Mouse (Mus musculus) kidney, postnatal 0 days (tissue): ENCODE results near the gene Plekhh3. TPM values are rescaled to one million over a fixed set of nuclear protein-coding genes. Genes with fewer than 3 reads are reported as not detected.
A peak's percentile ranks its signal among the peaks of the same experiment; 100 is the strongest.

Source experiments
- ATAC-seq: fragments of 200-750 bp; cut with Nextera tagmentation; replicated peaks from 2 replicates; pipeline ENCODE4 v1.8.0; 2017; ENCODE audit warnings: low read depth, moderate number of reproducible peaks, moderate TSS enrichment, moderate library complexity; ENCODE audit not compliant: low FRiP score
- DNase-seq: peaks from one replicate; pipeline ENCODE4 v3.0.0-alpha.2; 2016; ENCODE audit warnings: low spot score
- H3K27ac ChIP-seq: fragments of 300-500 bp; sonication (generic); 2 replicates; pipeline ENCODE4 v1.5.1; 2014; ENCODE audit warnings: mild to moderate bottlenecking
- H3K27me3 ChIP-seq: fragments of 300-500 bp; sonication (generic); 2 replicates; pipeline ENCODE4 v1.6.1; 2014; ENCODE audit warnings: low read length, mixed read lengths; ENCODE audit not compliant: insufficient read depth
- H3K36me3 ChIP-seq: fragments of 300-500 bp; sonication (generic); 2 replicates; pipeline ENCODE4 v1.6.1; 2014; ENCODE audit warnings: low read length, mixed read lengths; ENCODE audit not compliant: insufficient read depth
- H3K4me1 ChIP-seq: fragments of 300-500 bp; sonication (generic); replicated peaks from 2 replicates; pipeline ENCODE4 v1.6.1; 2014; ENCODE audit warnings: antibody characterized with exemption, low read length, mixed read lengths; ENCODE audit not compliant: insufficient read depth
- H3K4me2 ChIP-seq: fragments of 300-500 bp; sonication (generic); 2 replicates; pipeline ENCODE4 v1.6.1; 2014; ENCODE audit warnings: mild to moderate bottlenecking, low read length, moderate library complexity, mixed read lengths
- H3K4me3 ChIP-seq: fragments of 300-500 bp; sonication (generic); replicated peaks from 2 replicates; pipeline ENCODE4 v1.5.1; 2014; ENCODE audit warnings: low read depth, low read length
- H3K9ac ChIP-seq: fragments of 300-500 bp; sonication (generic); 2 replicates; pipeline ENCODE4 v1.6.1; 2014; ENCODE audit warnings: low read depth, low read length
- H3K9me3 ChIP-seq: fragments of 300-500 bp; sonication (generic); replicated peaks from 2 replicates; pipeline ENCODE4 v1.6.1; 2016; ENCODE audit warnings: low read length, inconsistent platforms, mixed read lengths
- CTCF ChIP-seq: IDR thresholded peaks from 2 replicates; pipeline ENCODE4 v1.5.1; 2016; ENCODE audit warnings: antibody characterized with exemption, low read depth, mild to moderate bottlenecking, moderate library complexity
- WGBS: fragments of 180-500 bp; shearing (Covaris S2); extraction: QIAGEN DNeasy Blood & Tissue Kit; methylation state at CpG from one replicate; pipeline ENCODE4 v1.1.7; 2014; 5-methylcytosine and 5-hydroxymethylcytosine counted together
- polyA plus RNA-seq: library from polyadenylated mRNA; unstranded; fragments of >200 nt; fragmentation: Nextera tagmentation; extraction: Ambion mirVana; gene quantifications from 2 replicates; pipeline ENCODE4 v1.2.1, GENCODE M21; 2015

Plekhh3 gene
- polyA plus RNA-seq, 1 experiment from 2014 or later, result 16.6 TPM

- Histone ChIP-seq H3K9me3 (no peaks in the 10 kb centered on the region), H3K9ac (peak overlapping the region; percentile 38), H3K36me3 (no peaks in the 10 kb centered on the region), H3K4me3 (peak overlapping the region; percentile 30), H3K27ac (peak overlapping the region; percentile 67; the same call in 1 of the 2 replicates), H3K4me1 (peaks cover 36% of the 10 kb centered on the region), H3K27me3 (no peaks in the 10 kb centered on the region), H3K4me2 (peak overlapping the region; percentile 65)
- TF ChIP-seq CTCF, result peak; percentile 93
- ATAC-seq, result peak; percentile 57
- peak; percentile 90 for DNase-seq
- WGBS, result 2% methylated on average over 56 of the region's 61 CpGs
Observed at GRCm38 (mm10) chr11:101173631-101174388, 2.7 kb upstream of the Plekhh3 start.

- H3K27me3 ChIP-seq, result no peaks in the 10 kb centered on the region
- no peaks in the 10 kb centered on the region for H3K36me3 ChIP-seq
- no peak for TF ChIP-seq CTCF
- ATAC-seq (no peak), DNase-seq (no peak)
- H3K27ac ChIP-seq, result peak overlapping the region; percentile 67; the same call in 1 of the 2 replicates
- WGBS, result 4% methylated on average over 11 of the region's 11 CpGs
- H3K9me3 ChIP-seq, result no peaks in the 10 kb centered on the region
- H3K4me2 ChIP-seq, result peak overlapping the region; percentile 65
- H3K9ac ChIP-seq, result no peak overlapping the region
- peaks cover 37% of the 10 kb centered on the region for H3K4me1 ChIP-seq
- 0 out of 2 replicates have a peak overlapping the region, but pooled peaks have one; percentile 30 for H3K4me3 ChIP-seq
Observed at GRCm38 (mm10) chr11:101173112-101173511, 2.0 kb upstream of the Plekhh3 start.

- peak overlapping the region; percentile 36 for H3K4me3 ChIP-seq
- no peak for ATAC-seq
- H3K4me2 ChIP-seq, result peak overlapping the region; percentile 75
- peaks cover 4% of the 10 kb centered on the region; the same call in 1 of the 2 replicates for H3K36me3 ChIP-seq
- H3K4me1 ChIP-seq, result peaks cover 37% of the 10 kb centered on the region
- no peak for DNase-seq
- H3K9ac ChIP-seq, result peak overlapping the region; percentile 43; the same call in 1 of the 2 replicates
- H3K9me3 ChIP-seq, result no peaks in the 10 kb centered on the region
- TF ChIP-seq CTCF, result no peak
- 13% methylated on average over 5 of the region's 5 CpGs for WGBS
- H3K27ac ChIP-seq, result peak overlapping the region; percentile 72; the same call in 1 of the 2 replicates
- no peaks in the 10 kb centered on the region for H3K27me3 ChIP-seq
Observed at GRCm38 (mm10) chr11:101172434-101172815, 1.3 kb upstream of the Plekhh3 start.

- peak overlapping the region; percentile 36 for H3K4me3 ChIP-seq
- WGBS, result under 1% methylated on average over 31 of the region's 31 CpGs
- H3K27ac ChIP-seq, result peak overlapping the region; percentile 72
- DNase-seq (peak; percentile 92), ATAC-seq (no peak; the same call in 1 of the 2 replicates)
- H3K4me2 ChIP-seq, result peak overlapping the region; percentile 75
- H3K36me3 ChIP-seq, result peaks cover 9% of the 10 kb centered on the region; the same call in 1 of the 2 replicates
- peak overlapping the region; percentile 43 for H3K9ac ChIP-seq
- H3K9me3 ChIP-seq, result no peaks in the 10 kb centered on the region
- H3K27me3 ChIP-seq, result no peaks in the 10 kb centered on the region
- peaks cover 37% of the 10 kb centered on the region for H3K4me1 ChIP-seq
- no peak for TF ChIP-seq CTCF
Observed at GRCm38 (mm10) chr11:101171721-101172433, 726 bp upstream of the Plekhh3 start.

GRCm38 (mm10) chr11:101170354-101170810, 769 bp downstream of the Plekhh3 start, which contains the start of gene Cntnap1:
Cntnap1 (plus strand) TSS chr11:101170523.
- ATAC-seq, result no peak
- Histone ChIP-seq H3K4me3 (peak within 1 kb of the TSS; percentile 74), H3K9ac (peak within 1 kb of the TSS; percentile 59), H3K4me2 (peak within 1 kb of the TSS; percentile 75), H3K27me3 (no peaks in the 10 kb centered on the region), H3K4me1 (peaks cover 39% of the 10 kb centered on the region), H3K27ac (peak within 1 kb of the TSS; percentile 93), H3K36me3 (peaks cover 21% of the 10 kb centered on the region; the same call in 1 of the 2 replicates), H3K9me3 (no peaks in the 10 kb centered on the region)
- WGBS, result under 1% methylated on average over 35 of the region's 35 CpGs
- no peak for TF ChIP-seq CTCF
- peak; percentile 73 for DNase-seq
